Mouse (Mus musculus): ENCODE measurements at regions not wholly inside any gene's neighbourhood (a gene's known extent, or its start where the extent isn't known, plus 50 kb on each side); places are given as distances from the start of the nearest gene placed in this dataset.
A peak's percentile ranks its signal among the peaks of the same experiment; 100 is the strongest.

GRCm38 (mm10) chr11:39550066-39550465, 1144.9 kb downstream of the Mat2b start:
- no peaks in the 10 kb centered on the region for H3K27me3 ChIP-seq (ENCODE audit: control insufficient read depth, insufficient read depth, low read length)
- ATAC-seq (ENCODE audit: low FRiP score): no peak
- H3K4me2 ChIP-seq (replicated peaks): no peak overlapping the region
- no peak for DNase-seq (ENCODE audit: low spot score)
- WGBS: 35% methylated on average over 3 of the region's 3 CpGs
- H3K9ac ChIP-seq: no peak overlapping the region
- H3K4me1 ChIP-seq (replicated peaks; ENCODE audit: control insufficient read depth, insufficient read depth, low read length): no peaks in the 10 kb centered on the region
- H3K9me3 ChIP-seq (ENCODE audit: control insufficient read depth, low read length): no peaks in the 10 kb centered on the region
- no peaks in the 10 kb centered on the region for H3K36me3 ChIP-seq (replicated peaks; ENCODE audit: control insufficient read depth, insufficient read depth)
- H3K27ac ChIP-seq: no peak overlapping the region
- H3K4me3 ChIP-seq (replicated peaks; ENCODE audit: low read length): no peak overlapping the region

GRCm38 (mm10) chr11:39524866-39525649, 1169.9 kb downstream of the Mat2b start:
- Histone ChIP-seq H3K4me3 (replicated peaks; ENCODE audit: low read length) (no peak overlapping the region), H3K4me2 (replicated peaks) (no peak overlapping the region), H3K27ac (no peak overlapping the region), H3K27me3 (ENCODE audit: control insufficient read depth, insufficient read depth, low read length) (no peaks in the 10 kb centered on the region), H3K36me3 (replicated peaks; ENCODE audit: control insufficient read depth, insufficient read depth) (no peaks in the 10 kb centered on the region), H3K9me3 (ENCODE audit: control insufficient read depth, low read length) (no peaks in the 10 kb centered on the region), H3K9ac (no peak overlapping the region), H3K4me1 (replicated peaks; ENCODE audit: control insufficient read depth, insufficient read depth, low read length) (no peaks in the 10 kb centered on the region)
- DNase-seq (ENCODE audit: low spot score) (no peak), ATAC-seq (ENCODE audit: low FRiP score) (no peak)
- 52% methylated on average over 7 of the region's 7 CpGs for WGBS

DNA sequence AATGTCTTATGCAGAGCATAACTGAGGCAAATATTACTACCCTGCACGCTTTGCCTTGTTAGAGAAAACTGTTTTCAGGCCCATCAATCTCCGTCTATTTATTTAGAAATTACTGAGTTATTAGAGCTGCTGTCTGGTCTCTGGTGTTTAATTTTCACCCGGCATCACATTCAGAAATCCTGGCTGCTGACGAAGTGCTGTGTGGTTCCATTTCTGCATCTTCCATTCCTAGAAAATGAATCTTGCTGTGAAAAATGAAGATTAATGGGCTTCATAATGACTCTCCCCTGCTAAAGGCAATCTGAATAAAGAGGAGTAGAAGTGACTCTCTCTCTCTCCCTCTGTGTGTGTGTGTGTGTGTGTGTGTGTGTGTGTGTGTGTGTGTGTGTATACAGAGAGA, 1199.8 kb downstream of the Mat2b start:
- peak; percentile 53 for DNase-seq (ENCODE audit: low spot score)

DNA sequence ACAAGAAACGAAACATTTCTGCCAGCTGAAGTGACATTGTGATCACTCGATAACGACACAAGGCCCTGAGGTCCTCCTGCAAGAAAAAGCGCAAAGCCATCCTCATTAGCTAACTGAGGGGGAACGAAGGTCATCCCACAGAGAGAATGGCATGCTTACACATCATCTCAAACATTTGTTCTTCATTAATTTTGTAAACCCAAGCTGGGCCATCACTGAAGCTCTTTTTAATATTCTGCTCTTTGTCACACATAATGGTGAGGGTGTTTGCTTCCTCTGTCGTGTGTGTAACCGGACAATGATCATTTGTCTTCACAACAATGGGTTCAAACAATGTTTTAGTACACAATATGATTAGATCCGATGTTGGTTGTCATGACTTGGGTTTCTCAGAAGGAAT, 1217.9 kb downstream of the Mat2b start:
- 46% methylated on average over 8 of the region's 8 CpGs for WGBS
- H3K27me3 ChIP-seq (ENCODE audit: control insufficient read depth, insufficient read depth, low read length): no peaks in the 10 kb centered on the region
- no peaks in the 10 kb centered on the region for H3K36me3 ChIP-seq (replicated peaks; ENCODE audit: control insufficient read depth, insufficient read depth)
- H3K4me2 ChIP-seq (replicated peaks): no peak overlapping the region
- no peak overlapping the region for H3K9ac ChIP-seq
- no peak for ATAC-seq (ENCODE audit: low FRiP score)
- H3K27ac ChIP-seq: no peak overlapping the region
- no peaks in the 10 kb centered on the region for H3K4me1 ChIP-seq (replicated peaks; ENCODE audit: control insufficient read depth, insufficient read depth, low read length)
- no peak overlapping the region for H3K4me3 ChIP-seq (replicated peaks; ENCODE audit: low read length)
- DNase-seq (ENCODE audit: low spot score): no peak
- no peaks in the 10 kb centered on the region for H3K9me3 ChIP-seq (ENCODE audit: control insufficient read depth, low read length)

More for the DNA sequence above, 1199.8 kb downstream of the Mat2b start:
- Histone ChIP-seq H3K27me3 (ENCODE audit: control insufficient read depth, insufficient read depth, low read length) (no peaks in the 10 kb centered on the region), H3K4me3 (replicated peaks; ENCODE audit: low read length) (no peak overlapping the region), H3K36me3 (replicated peaks; ENCODE audit: control insufficient read depth, insufficient read depth) (no peaks in the 10 kb centered on the region), H3K9ac (no peak overlapping the region), H3K9me3 (ENCODE audit: control insufficient read depth, low read length) (no peaks in the 10 kb centered on the region), H3K27ac (no peak overlapping the region), H3K4me2 (replicated peaks) (no peak overlapping the region), H3K4me1 (replicated peaks; ENCODE audit: control insufficient read depth, insufficient read depth, low read length) (no peaks in the 10 kb centered on the region)
- 37% methylated on average over 4 of the region's 4 CpGs for WGBS
- no peak; the same call in 1 of the 2 replicates for ATAC-seq (ENCODE audit: low FRiP score)

DNA sequence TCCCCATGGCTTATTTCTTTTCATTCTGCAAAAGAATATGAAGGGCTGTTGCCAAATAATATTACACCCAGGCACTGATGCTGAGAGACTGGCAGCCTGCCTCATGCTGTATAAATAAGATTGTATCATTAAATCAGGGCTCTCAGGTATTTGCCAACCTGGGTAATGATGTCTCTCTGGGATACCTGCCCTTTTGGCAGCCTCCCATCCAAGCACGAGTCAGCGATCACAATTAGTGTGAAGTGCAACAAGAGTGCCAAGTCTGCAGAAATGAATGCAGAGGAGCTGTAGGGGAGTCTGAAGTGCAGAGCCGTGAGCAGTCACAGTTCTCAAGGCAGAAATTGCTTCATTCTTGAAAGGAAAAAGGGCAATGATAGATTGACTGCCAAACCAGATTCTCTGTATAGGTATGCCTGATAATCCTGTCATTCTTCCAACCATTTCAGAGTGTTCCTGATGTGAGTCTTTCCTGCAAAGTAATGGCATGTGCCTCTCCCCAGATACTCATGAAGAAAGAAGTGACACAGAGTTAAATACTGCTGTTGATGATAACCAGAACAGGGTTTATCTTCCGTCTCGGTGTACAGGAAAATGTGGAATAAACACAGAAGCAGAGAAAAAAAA, 1241.6 kb downstream of the Mat2b start:
- ATAC-seq (ENCODE audit: low FRiP score): no peak
- no peaks in the 10 kb centered on the region for H3K27me3 ChIP-seq (ENCODE audit: control insufficient read depth, insufficient read depth, low read length)
- H3K36me3 ChIP-seq (replicated peaks; ENCODE audit: control insufficient read depth, insufficient read depth): no peaks in the 10 kb centered on the region
- no peaks in the 10 kb centered on the region for H3K4me1 ChIP-seq (replicated peaks; ENCODE audit: control insufficient read depth, insufficient read depth, low read length)
- WGBS: 56% methylated on average over 5 of the region's 5 CpGs
- no peak overlapping the region for H3K4me2 ChIP-seq (replicated peaks)
- H3K27ac ChIP-seq: 0 out of 2 replicates have a peak overlapping the region, but pooled peaks have one; percentile 24
- no peak overlapping the region for H3K4me3 ChIP-seq (replicated peaks; ENCODE audit: low read length)
- no peaks in the 10 kb centered on the region for H3K9me3 ChIP-seq (ENCODE audit: control insufficient read depth, low read length)
- DNase-seq (ENCODE audit: low spot score): peak; percentile 27
- no peak overlapping the region for H3K9ac ChIP-seq

DNA sequence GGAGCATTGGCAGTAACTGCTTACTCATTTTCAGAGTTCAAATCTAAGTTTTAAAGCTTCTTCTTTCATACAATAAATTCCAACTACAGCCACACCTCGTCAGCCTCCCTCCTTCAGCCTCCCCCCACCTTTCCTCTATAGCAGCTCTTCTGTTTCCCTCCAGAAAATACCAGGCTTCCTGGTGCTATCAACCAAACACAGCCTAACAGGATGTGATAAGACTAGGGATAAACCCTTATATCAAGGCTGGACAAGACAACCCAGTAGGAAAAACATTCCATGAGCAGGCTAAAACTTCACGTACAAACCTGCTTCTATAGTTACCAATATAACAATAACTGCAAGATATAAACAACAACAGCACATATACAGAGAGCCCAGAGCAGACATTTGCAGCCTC, 1248.6 kb downstream of the Mat2b start:
- no peak overlapping the region for H3K4me2 ChIP-seq (replicated peaks)
- H3K4me3 ChIP-seq (replicated peaks; ENCODE audit: low read length): no peak overlapping the region
- H3K9me3 ChIP-seq (ENCODE audit: control insufficient read depth, low read length): no peaks in the 10 kb centered on the region
- ATAC-seq (ENCODE audit: low FRiP score) (no peak), DNase-seq (ENCODE audit: low spot score) (no peak)
- H3K4me1 ChIP-seq (replicated peaks; ENCODE audit: control insufficient read depth, insufficient read depth, low read length): no peaks in the 10 kb centered on the region
- WGBS: 76% methylated on average over 2 of the region's 2 CpGs
- no peaks in the 10 kb centered on the region for H3K36me3 ChIP-seq (replicated peaks; ENCODE audit: control insufficient read depth, insufficient read depth)
- H3K9ac ChIP-seq: no peak overlapping the region
- H3K27me3 ChIP-seq (ENCODE audit: control insufficient read depth, insufficient read depth, low read length): no peaks in the 10 kb centered on the region
- no peak overlapping the region for H3K27ac ChIP-seq

- Histone ChIP-seq H3K36me3 (replicated peaks; ENCODE audit: control insufficient read depth, insufficient read depth) (no peaks in the 10 kb centered on the region), H3K27me3 (ENCODE audit: control insufficient read depth, insufficient read depth, low read length) (no peaks in the 10 kb centered on the region), H3K27ac (no peak overlapping the region), H3K4me2 (replicated peaks) (no peak overlapping the region), H3K4me1 (replicated peaks; ENCODE audit: control insufficient read depth, insufficient read depth, low read length) (no peaks in the 10 kb centered on the region), H3K9ac (no peak overlapping the region), H3K4me3 (replicated peaks; ENCODE audit: low read length) (no peak overlapping the region), H3K9me3 (ENCODE audit: control insufficient read depth, low read length) (no peaks in the 10 kb centered on the region)
- no peak for DNase-seq (ENCODE audit: low spot score)
- ATAC-seq (ENCODE audit: low FRiP score): no peak
- 47% methylated on average over 2 of the region's 2 CpGs for WGBS
Observed at GRCm38 (mm10) chr11:39411691-39412090, 1283.3 kb downstream of the Mat2b start.

- Histone ChIP-seq H3K36me3 (replicated peaks; ENCODE audit: control insufficient read depth, insufficient read depth) (no peaks in the 10 kb centered on the region), H3K4me1 (replicated peaks; ENCODE audit: control insufficient read depth, insufficient read depth, low read length) (no peaks in the 10 kb centered on the region), H3K27me3 (ENCODE audit: control insufficient read depth, insufficient read depth, low read length) (no peaks in the 10 kb centered on the region), H3K9ac (no peak overlapping the region), H3K4me3 (replicated peaks; ENCODE audit: low read length) (no peak overlapping the region), H3K9me3 (ENCODE audit: control insufficient read depth, low read length) (no peaks in the 10 kb centered on the region), H3K4me2 (replicated peaks) (no peak overlapping the region), H3K27ac (no peak overlapping the region)
- WGBS: 73% methylated on average over 2 of the region's 2 CpGs
- ATAC-seq (ENCODE audit: low FRiP score): no peak
- no peak for DNase-seq (ENCODE audit: low spot score)
Observed at GRCm38 (mm10) chr11:39411182-39411581, 1283.8 kb downstream of the Mat2b start.

DNA sequence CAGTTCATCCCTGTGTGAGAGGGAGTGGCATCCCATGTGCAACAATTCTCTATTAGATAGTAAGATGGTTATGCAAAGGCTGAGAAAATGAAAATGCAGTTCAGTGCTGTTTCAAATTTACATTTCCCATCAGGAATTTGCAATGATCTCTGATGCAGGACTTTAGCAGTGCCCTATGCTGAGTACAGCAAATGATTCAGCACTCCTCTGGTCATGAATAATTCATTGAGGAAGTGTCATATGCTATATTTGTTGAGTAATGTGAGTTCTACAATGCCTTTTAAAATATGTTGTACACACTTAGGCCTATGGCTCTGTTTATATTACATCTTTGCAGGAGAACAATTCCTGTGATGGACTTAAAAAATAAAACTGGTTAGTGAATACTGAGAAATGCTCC, 1330.2 kb downstream of the Mat2b start:
- no peak overlapping the region for H3K4me2 ChIP-seq (replicated peaks)
- DNase-seq (ENCODE audit: low spot score) (no peak), ATAC-seq (ENCODE audit: low FRiP score) (no peak)
- H3K27me3 ChIP-seq (ENCODE audit: control insufficient read depth, insufficient read depth, low read length): no peaks in the 10 kb centered on the region
- H3K9ac ChIP-seq: no peak overlapping the region
- H3K36me3 ChIP-seq (replicated peaks; ENCODE audit: control insufficient read depth, insufficient read depth): no peaks in the 10 kb centered on the region
- no peaks in the 10 kb centered on the region for H3K4me1 ChIP-seq (replicated peaks; ENCODE audit: control insufficient read depth, insufficient read depth, low read length)
- 0 out of 2 replicates have a peak, but pooled peaks cover 4% of the 10 kb centered on the region for H3K9me3 ChIP-seq (ENCODE audit: control insufficient read depth, low read length)
- H3K4me3 ChIP-seq (replicated peaks; ENCODE audit: low read length): no peak overlapping the region
- no peak overlapping the region for H3K27ac ChIP-seq

All from hindbrain, embryonic 14.5 days (tissue).